Mouse (Mus musculus): ENCODE measurements around the gene Gmcl1.

The Gmcl1 gene

GRCm38 (mm10) chr6:86660161-86660877 is 72.9 kb downstream of the Gmcl1 start:
- DNase-seq (ENCODE audit: low read depth, low spot score): no peak

GRCm38 (mm10) chr6:86658501-86658900 is 74.7 kb downstream of the Gmcl1 start:
- DNase-seq (ENCODE audit: low read depth, low spot score): no peak

- DNase-seq (ENCODE audit: low read depth, low spot score): no peak
Measured at GRCm38 (mm10) chr6:86654270-86654916, 78.8 kb downstream of the Gmcl1 start.

GRCm38 (mm10) chr6:86653026-86653425 is 80.2 kb downstream of the Gmcl1 start:
- DNase-seq (ENCODE audit: low read depth, low spot score): no peak

- no peak for DNase-seq (ENCODE audit: low read depth, low spot score)
Measured at GRCm38 (mm10) chr6:86646143-86646542, 87.0 kb downstream of the Gmcl1 start.

- DNase-seq (ENCODE audit: low read depth, low spot score): no peak
Measured at GRCm38 (mm10) chr6:86645551-86645950, 87.6 kb downstream of the Gmcl1 start.

- peak; percentile 59 for DNase-seq (ENCODE audit: low read depth, low spot score)
Measured at GRCm38 (mm10) chr6:86644775-86645400, 88.3 kb downstream of the Gmcl1 start.

All from CD4-positive, CD25-positive, alpha-beta regulatory T cell, adult 2 months (primary cell).